Mouse (Mus musculus) midbrain, embryonic 11.5 days (tissue): ENCODE measurements around the gene Gm44973. TPM values are rescaled to one million over a fixed set of nuclear protein-coding genes. Genes with fewer than 3 reads are reported as not detected.
"Not testable (repeated sequence)": the region's sequence is repeated elsewhere in the genome, so short reads cannot be mapped to it uniquely, and the experiment has no call there.

ENCODE experiments used
- ATAC-seq: fragments of 200-750 bp; cut with Nextera tagmentation; 2 replicates; pipeline ENCODE4 v1.8.0; 2017; ENCODE audit warnings: moderate TSS enrichment, moderate library complexity; ENCODE audit not compliant: low FRiP score
- DNase-seq: peaks from one replicate; pipeline ENCODE4 v3.0.0; 2015; ENCODE audit warnings: low spot score; ENCODE audit errors: missing footprints
- H3K27ac ChIP-seq: fragments of 300-500 bp; sonication (generic); 2 replicates; pipeline ENCODE4 v1.5.1; 2014; ENCODE audit warnings: low read depth, low read length
- H3K27me3 ChIP-seq: fragments of 300-500 bp; sonication (generic); 2 replicates; pipeline ENCODE4 v1.6.1; 2014; ENCODE audit warnings: mild to moderate bottlenecking, low read length, moderate library complexity, mixed read lengths; ENCODE audit not compliant: control insufficient read depth, insufficient read depth
- H3K36me3 ChIP-seq: fragments of 300-500 bp; sonication (generic); 2 replicates; pipeline ENCODE4 v1.6.1; 2014; ENCODE audit warnings: mild to moderate bottlenecking, low read length, moderate library complexity, mixed read lengths; ENCODE audit not compliant: control insufficient read depth, insufficient read depth
- H3K4me1 ChIP-seq: fragments of 300-500 bp; sonication (generic); 2 replicates; pipeline ENCODE4 v1.6.1; 2014; ENCODE audit warnings: low read length; ENCODE audit not compliant: control insufficient read depth, insufficient read depth
- H3K4me2 ChIP-seq: fragments of 300-500 bp; sonication (generic); 2 replicates; pipeline ENCODE4 v1.6.1; 2014; ENCODE audit warnings: mild to moderate bottlenecking, moderate library complexity
- H3K4me3 ChIP-seq: fragments of 300-500 bp; sonication (generic); 2 replicates; pipeline ENCODE4 v1.5.1; 2014; ENCODE audit warnings: low read depth, low read length
- H3K9ac ChIP-seq: fragments of 300-500 bp; sonication (generic); 2 replicates; pipeline ENCODE4 v1.6.1; 2014; ENCODE audit warnings: low read length
- H3K9me3 ChIP-seq: fragments of 300-500 bp; sonication (generic); 2 replicates; pipeline ENCODE4 v1.6.1; 2016; ENCODE audit warnings: low read length; ENCODE audit not compliant: control insufficient read depth
- WGBS: fragments of 180-500 bp; shearing (Covaris S2); extraction: QIAGEN DNeasy Blood & Tissue Kit; methylation state at CpG from one replicate; pipeline ENCODE4 v1.1.7; 2014; 5-methylcytosine and 5-hydroxymethylcytosine counted together
- polyA plus RNA-seq: library from polyadenylated mRNA; unstranded; fragments of >200 nt; fragmentation: Nextera tagmentation; extraction: Ambion mirVana; gene quantifications from 2 replicates; pipeline ENCODE4 v1.2.1, GENCODE M21; 2014

The Gm44973 gene
- polyA plus RNA-seq, 1 experiment from 2014 or later, result 0.34 TPM

DNA sequence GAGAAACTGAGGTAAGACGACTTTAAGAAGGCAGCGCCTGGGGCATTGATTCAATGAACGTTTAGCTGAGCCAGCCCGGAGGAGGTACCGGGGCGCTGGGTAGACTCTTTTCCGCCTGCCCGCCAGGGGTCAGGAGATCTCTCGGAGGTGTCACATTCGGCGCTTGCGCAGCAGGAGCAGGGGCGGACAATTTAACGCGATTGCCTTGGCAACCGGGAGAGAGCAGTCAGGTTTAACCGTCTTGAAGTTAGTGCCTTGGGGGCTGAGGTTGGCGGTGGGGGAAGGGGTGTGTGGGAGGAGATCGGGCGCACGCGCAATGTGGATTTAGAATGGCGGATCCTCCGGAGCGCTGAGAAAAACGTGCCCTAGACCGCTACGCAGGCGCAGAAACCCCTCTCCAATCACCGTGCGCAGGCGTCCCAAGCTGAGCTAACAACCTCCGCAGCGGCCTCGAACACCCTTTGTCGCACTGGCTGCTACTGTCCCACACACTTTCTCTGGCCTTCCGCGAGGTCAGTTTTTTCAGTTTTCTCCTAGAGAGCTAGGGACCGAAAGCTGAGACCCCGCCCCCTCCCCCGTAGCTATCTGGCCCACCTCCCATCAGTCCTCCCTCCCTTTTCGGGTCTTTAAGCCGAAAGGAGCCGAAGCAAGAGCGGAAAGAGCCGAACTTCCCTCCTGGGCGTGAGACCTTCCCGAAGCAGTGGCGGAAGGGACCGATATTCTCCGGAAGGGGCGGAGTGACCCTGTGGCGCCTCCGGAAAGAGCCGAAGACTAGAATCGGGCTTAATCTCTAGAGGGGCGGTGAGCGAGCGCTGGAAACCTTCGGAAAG is 45.9 kb downstream of the Gm44973 start:
- Histone ChIP-seq H3K36me3 (peaks cover 2% of the 10 kb centered on the region; the same call in 1 of the 2 replicates), H3K4me1 (peaks cover 28% of the 10 kb centered on the region), H3K4me3 (peak overlapping the region; percentile 80), H3K9me3 (no peaks in the 10 kb centered on the region), H3K27ac (peak overlapping the region; percentile 99), H3K9ac (peak overlapping the region; percentile 93), H3K27me3 (peaks cover 26% of the 10 kb centered on the region), H3K4me2 (peak overlapping the region; percentile 92)
- WGBS, result under 1% methylated on average over 60 of the region's 60 CpGs
- ATAC-seq (peak; percentile 87), DNase-seq (peak; percentile 100)

- Histone ChIP-seq H3K9ac (peak within 1 kb of the TSS; percentile 93), H3K27ac (peak within 1 kb of the TSS; percentile 99), H3K4me2 (peak within 1 kb of the TSS; percentile 92), H3K36me3 (peaks cover 8% of the 10 kb centered on the region; the same call in 1 of the 2 replicates), H3K4me3 (peak within 1 kb of the TSS; percentile 80), H3K4me1 (peaks cover 25% of the 10 kb centered on the region), H3K27me3 (peaks cover 19% of the 10 kb centered on the region), H3K9me3 (no peaks in the 10 kb centered on the region)
- under 1% methylated on average over 56 of the region's 65 CpGs for WGBS
- ATAC-seq, result peak; percentile 83
- DNase-seq, result no peak
Observed at GRCm38 (mm10) chr7:5061774-5062359, 46.6 kb downstream of the Gm44973 start, which contains the start of gene U2af2. Gene U2af2, plus strand, starts transcription at chr7:5062143.

GRCm38 (mm10) chr7:5062360-5063001 is 47.2 kb downstream of the Gm44973 start:
- DNase-seq, result peak; percentile 98
- Histone ChIP-seq H3K4me3 (peak overlapping the region; percentile 80), H3K4me2 (peak overlapping the region; percentile 92), H3K36me3 (peaks cover 8% of the 10 kb centered on the region; the same call in 1 of the 2 replicates), H3K27me3 (peaks cover 12% of the 10 kb centered on the region), H3K9ac (peak overlapping the region; percentile 93), H3K4me1 (peaks cover 22% of the 10 kb centered on the region), H3K9me3 (no peaks in the 10 kb centered on the region), H3K27ac (peak overlapping the region; percentile 99)
- ATAC-seq, result peak; percentile 66
- WGBS, result under 1% methylated on average over 44 of the region's 51 CpGs

- Histone ChIP-seq H3K4me3 (no peak overlapping the region), H3K27ac (no peak overlapping the region), H3K9ac (no peak overlapping the region), H3K4me1 (peaks cover 19% of the 10 kb centered on the region), H3K27me3 (no peaks in the 10 kb centered on the region), H3K36me3 (peaks cover 25% of the 10 kb centered on the region; the same call in 1 of the 2 replicates), H3K4me2 (no peak overlapping the region), H3K9me3 (no peaks in the 10 kb centered on the region)
- no peak for DNase-seq
- WGBS, result 93% methylated on average over 6 of the region's 6 CpGs
- no peak for ATAC-seq
Observed at GRCm38 (mm10) chr7:5064886-5065285, 49.6 kb downstream of the Gm44973 start.

DNA sequence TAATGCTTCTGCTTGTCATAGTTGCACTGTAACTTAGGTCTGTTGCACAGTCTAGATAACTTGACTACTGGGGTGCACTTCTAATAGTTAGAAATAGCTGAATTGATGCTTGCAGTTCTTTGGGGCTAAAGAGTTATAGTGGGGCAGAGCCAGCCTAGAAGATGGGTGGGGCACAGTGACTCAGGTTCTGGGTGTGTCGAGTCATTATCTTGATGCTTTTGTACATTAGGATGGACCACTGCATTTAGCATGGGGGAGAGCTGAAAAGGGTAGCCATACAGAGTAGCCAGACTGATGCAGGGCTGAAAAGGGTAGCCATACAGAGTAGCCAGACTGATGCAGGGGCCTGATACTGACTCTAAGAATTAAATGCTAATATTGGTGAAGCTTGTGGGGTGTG is 58.3 kb downstream of the Gm44973 start:
- H3K27ac ChIP-seq, result no peak overlapping the region
- 86% methylated on average over 1 of the region's 1 CpGs for WGBS
- no peak for DNase-seq

DNA sequence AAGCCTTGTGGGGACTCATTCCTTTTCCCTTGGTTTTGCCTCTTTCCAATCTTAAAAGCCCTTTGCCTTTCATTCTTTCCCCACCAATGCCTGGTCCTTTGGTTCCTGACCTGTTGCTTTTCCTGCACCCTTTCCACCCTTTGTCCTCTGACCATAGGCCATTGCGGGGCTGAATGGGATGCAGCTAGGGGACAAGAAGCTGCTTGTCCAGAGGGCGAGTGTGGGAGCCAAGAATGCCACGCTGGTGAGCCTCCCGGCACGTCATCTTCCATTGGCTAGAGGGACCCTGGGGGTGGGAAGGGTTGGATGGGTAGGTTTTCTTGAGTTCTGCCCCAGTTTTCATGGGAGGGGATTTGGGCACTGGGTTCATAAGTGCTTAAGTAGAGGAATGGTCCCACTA is 59.7 kb downstream of the Gm44973 start:
- no peak for DNase-seq
- Histone ChIP-seq H3K27me3 (no peaks in the 10 kb centered on the region), H3K9me3 (no peaks in the 10 kb centered on the region), H3K4me2 (no peak overlapping the region), H3K4me3 (no peak overlapping the region), H3K36me3 (peaks cover 39% of the 10 kb centered on the region), H3K9ac (no peak overlapping the region), H3K27ac (no peak overlapping the region), H3K4me1 (no peaks in the 10 kb centered on the region)
- WGBS, result 89% methylated on average over 5 of the region's 5 CpGs
- ATAC-seq, result no peak

More for the DNA sequence above, 58.3 kb downstream of the Gm44973 start:
- Histone ChIP-seq H3K27me3 (no peaks in the 10 kb centered on the region), H3K4me3 (no peak overlapping the region), H3K4me1 (no peaks in the 10 kb centered on the region), H3K9me3 (no peaks in the 10 kb centered on the region), H3K36me3 (peaks cover 47% of the 10 kb centered on the region), H3K9ac (no peak overlapping the region), H3K4me2 (no peak overlapping the region)
- ATAC-seq, result no peak

DNA sequence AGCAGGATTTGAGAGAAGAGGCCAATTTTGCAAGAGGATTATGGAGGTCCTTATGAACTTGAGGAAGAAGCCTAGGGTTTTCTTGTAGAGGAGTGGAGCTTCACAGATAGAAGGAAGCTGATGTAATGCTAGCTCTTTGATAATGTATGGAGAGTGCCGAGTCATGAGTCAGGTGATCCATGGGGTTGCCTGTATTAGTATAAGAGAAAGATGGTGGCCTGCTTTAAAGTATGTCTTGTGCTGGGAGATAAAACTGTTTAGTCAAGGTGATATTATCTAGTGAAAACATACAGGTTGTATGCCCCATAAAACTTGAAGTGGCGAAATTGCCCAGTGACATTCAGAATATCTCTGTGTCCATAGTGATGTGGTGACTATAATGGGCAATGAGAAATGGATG is 61.6 kb downstream of the Gm44973 start:
- Histone ChIP-seq H3K36me3 (peaks cover 29% of the 10 kb centered on the region; the same call in 1 of the 2 replicates), H3K27me3 (no peaks in the 10 kb centered on the region), H3K27ac (no peak overlapping the region), H3K4me3 (no peak overlapping the region), H3K4me1 (peaks cover 10% of the 10 kb centered on the region), H3K9ac (no peak overlapping the region), H3K9me3 (no peaks in the 10 kb centered on the region), H3K4me2 (no peak overlapping the region)
- DNase-seq, result no peak
- ATAC-seq, result no peak
- WGBS, result 91% methylated on average over 2 of the region's 2 CpGs

DNA sequence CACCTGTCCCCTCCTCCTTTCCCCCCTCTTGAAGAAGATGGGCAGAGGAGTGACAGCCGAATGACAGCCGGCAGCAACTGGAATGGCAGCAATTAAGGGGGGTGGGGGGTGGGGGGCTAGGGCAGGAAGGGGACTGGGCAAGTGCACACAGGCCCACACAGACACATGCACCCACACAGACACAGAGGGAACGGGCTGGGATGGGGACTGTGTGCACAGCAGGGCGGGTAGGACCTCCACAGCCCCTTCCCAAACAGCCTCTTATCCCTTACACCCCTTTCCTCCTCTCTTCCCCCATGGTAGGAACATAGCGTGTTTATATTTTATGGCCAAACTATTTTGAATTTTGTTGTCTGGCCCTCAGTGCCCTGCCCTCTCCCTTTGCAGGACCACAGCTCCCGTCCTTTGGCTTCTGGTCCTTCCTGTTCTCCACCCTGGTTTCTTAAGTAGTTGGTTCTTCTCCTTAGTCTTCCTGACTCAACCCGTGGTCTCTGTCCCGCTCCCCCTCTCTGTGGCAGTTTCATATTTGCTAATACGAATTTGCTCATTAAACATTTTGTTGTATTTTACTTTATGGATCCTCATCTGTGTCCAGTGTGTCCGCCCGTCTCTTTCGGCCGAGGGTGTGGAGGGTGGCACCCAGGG is 64.2 kb downstream of the Gm44973 start:
- Histone ChIP-seq H3K36me3 (peaks cover 27% of the 10 kb centered on the region), H3K4me2 (peak overlapping the region; percentile 60; the same call in 1 of the 2 replicates), H3K9ac (peak overlapping the region; percentile 96; the same call in 1 of the 2 replicates), H3K4me3 (peak overlapping the region; percentile 98), H3K4me1 (peaks cover 12% of the 10 kb centered on the region)
- not testable (repeated sequence) for H3K9me3 ChIP-seq, DNase-seq, H3K27ac ChIP-seq, H3K27me3 ChIP-seq
- WGBS, result 40% methylated on average over 8 of the region's 13 CpGs
- peak; percentile 49 for ATAC-seq
